Mouse (Mus musculus): Measurements from ENCODE around the gene Mgarp. TPM values are rescaled to one million over a fixed set of nuclear protein-coding genes. Genes with fewer than 3 reads are reported as not detected.

Gene Mgarp
- total and polyA plus RNA-seq, 3 experiments, result 0.65 to 5.2 TPM; not detected in 1

- H3K9ac ChIP-seq (ENCODE audit: control insufficient read depth, low read depth, low read length, poor library complexity, severe bottlenecking), result no peak overlapping the region
- TF ChIP-seq MXI1 (IDR thresholded peaks at IDR 0.05; ENCODE audit: low read depth, low read length), result no peak
- TF ChIP-seq ELF1 (IDR thresholded peaks at IDR 0.05; ENCODE audit: low read depth, low read length), result no peak
- no peak for TF ChIP-seq TCF12 (IDR thresholded peaks at IDR 0.05; ENCODE audit: low read depth, low read length)
- TF ChIP-seq GATA1 (IDR thresholded peaks at IDR 0.05; ENCODE audit: low read depth, low read length), result no peak
- no peak for TF ChIP-seq KAT2A (conservative IDR thresholded peaks at IDR 0.05; ENCODE audit: low read depth, low read length)
- TF ChIP-seq ETS1 (IDR thresholded peaks at IDR 0.05; ENCODE audit: low read depth, low read length), result no peak
- no peaks in the 10 kb centered on the region; a peak in 1 of 4 replicates for H3K36me3 ChIP-seq (ENCODE audit: control insufficient read depth in 1 of 2, insufficient read depth in 2 of 2, low read length in 2 of 2)
- no peak for DNase-seq (ENCODE audit: low read depth, low spot score)
- H3K9me3 ChIP-seq (replicated peaks; ENCODE audit: insufficient read depth, low read length), result no peaks in the 10 kb centered on the region
- no peak overlapping the region for H3K27ac ChIP-seq (ENCODE audit: control insufficient read depth, low read depth, low read length)
- H3K27me3 ChIP-seq (ENCODE audit: control insufficient read depth in 1 of 2, insufficient read depth in 2 of 2, low read length in 2 of 2), result no peaks in the 10 kb centered on the region
- peaks cover 0 to 4% of the 10 kb centered on the region in 2 experiments; a peak in 3 of 4 replicates for H3K4me1 ChIP-seq (ENCODE audit: control insufficient read depth in 1 of 2, insufficient read depth in 2 of 2, low read length in 2 of 2)
- H3K79me2 ChIP-seq (ENCODE audit: control insufficient read depth, insufficient read depth, low read length, poor library complexity), result no peaks in the 10 kb centered on the region
- H3K4me3 ChIP-seq (ENCODE audit: control insufficient read depth in 1 of 2, insufficient read depth in 1 of 2, low read depth in 2 of 2, low read length in 2 of 2), result no peak overlapping the region
These were observed 23.7 kb downstream of the Mgarp start for GRCm38 (mm10) chr3:51372883-51373282.

- H3K27ac ChIP-seq (ENCODE audit: control insufficient read depth, low read depth, low read length), result no peak overlapping the region
- H3K9me3 ChIP-seq (replicated peaks; ENCODE audit: insufficient read depth, low read length), result no peaks in the 10 kb centered on the region
- no peaks in the 10 kb centered on the region for H3K27me3 ChIP-seq (ENCODE audit: control insufficient read depth in 1 of 2, insufficient read depth in 2 of 2, low read length in 2 of 2)
- H3K79me2 ChIP-seq (ENCODE audit: control insufficient read depth, insufficient read depth, low read length, poor library complexity), result no peaks in the 10 kb centered on the region
- peaks cover 0 to 9% of the 10 kb centered on the region in 2 experiments; a peak in 2 of 4 replicates for H3K36me3 ChIP-seq (ENCODE audit: control insufficient read depth in 1 of 2, insufficient read depth in 2 of 2, low read length in 2 of 2)
- no peak for TF ChIP-seq CHD2 (IDR thresholded peaks at IDR 0.05; ENCODE audit: low read length)
- TF ChIP-seq POLR2AphosphoS2 (IDR thresholded peaks at IDR 0.05; ENCODE audit: low read length), result no peak
- no peak for TF ChIP-seq SMC3 (IDR thresholded peaks at IDR 0.05; ENCODE audit: low read depth, low read length)
- TF ChIP-seq UBTF (IDR thresholded peaks at IDR 0.05; ENCODE audit: borderline replicate concordance, insufficient read depth, low read depth, low read length), result no peak
- no peak for TF ChIP-seq MAX (IDR thresholded peaks at IDR 0.05; ENCODE audit: low read length)
- no peak for TF ChIP-seq NRF1 (IDR thresholded peaks at IDR 0.05; ENCODE audit: insufficient read depth, low read depth, low read length, poor library complexity, severe bottlenecking)
- TF ChIP-seq GATA1 (IDR thresholded peaks at IDR 0.05; ENCODE audit: low read depth, low read length), result no peak
- TF ChIP-seq ZKSCAN1 (IDR thresholded peaks at IDR 0.05; ENCODE audit: low read depth, low read length), result no peak
- no peak for TF ChIP-seq CHD1 (IDR thresholded peaks at IDR 0.05; ENCODE audit: low read depth, low read length)
- no peak for TF ChIP-seq ZNF384 (IDR thresholded peaks at IDR 0.05; ENCODE audit: low read depth, low read length)
- no peak for TF ChIP-seq TAL1 (IDR thresholded peaks at IDR 0.05; ENCODE audit: low read length)
- TF ChIP-seq EP300 (IDR thresholded peaks at IDR 0.05; ENCODE audit: low read depth in 1 of 2, low read length in 2 of 2), result no peak
- no peak for TF ChIP-seq MAZ (IDR thresholded peaks at IDR 0.05; ENCODE audit: low read depth, low read length)
- no peak for TF ChIP-seq TCF12 (IDR thresholded peaks at IDR 0.05; ENCODE audit: low read depth, low read length)
- no peak overlapping the region for H3K4me3 ChIP-seq (ENCODE audit: control insufficient read depth in 1 of 2, insufficient read depth in 1 of 2, low read depth in 2 of 2, low read length in 2 of 2)
- H3K4me1 ChIP-seq (ENCODE audit: control insufficient read depth in 1 of 2, insufficient read depth in 2 of 2, low read length in 2 of 2), result peaks cover 0 to 11% of the 10 kb centered on the region in 2 experiments; a peak in 3 of 4 replicates
- DNase-seq (ENCODE audit: low read depth, low spot score), result no peak
- H3K9ac ChIP-seq (ENCODE audit: control insufficient read depth, low read depth, low read length, poor library complexity, severe bottlenecking), result no peak overlapping the region
These were observed 24.7 kb downstream of the Mgarp start for GRCm38 (mm10) chr3:51371826-51372225.

Data from MEL (cell line).